Mouse (Mus musculus): ENCODE results near the gene Unc93a2.
"Not testable (repeated sequence)": the region's sequence is repeated elsewhere in the genome, so short reads cannot be mapped to it uniquely, and the experiment has no call there.

- TF ChIP-seq CTCF (conservative IDR thresholded peaks at IDR 0.05; ENCODE audit: insufficient read depth, insufficient read length, low read depth, low read length); POLR2A (IDR thresholded peaks at IDR 0.05; ENCODE audit: low read depth, low read length): not testable (repeated sequence)
These were observed 752 bp upstream of the Unc93a2 start for GRCm38 (mm10) chr17:7386016-7386415.

Measured in kidney, adult 2 months (tissue).